Mouse (Mus musculus) B cell, adult (primary cell): ENCODE measurements around the gene Map3k7cl. TPM values are rescaled to one million over a fixed set of nuclear protein-coding genes. Genes with fewer than 3 reads are reported as not detected.

Source experiments
- total RNA-seq: library from RNA; stranded (reverse); gene quantifications from 4 replicates; pipeline ENCODE4 v1.2.4, GENCODE M21; 2023; ENCODE audit not compliant: inconsistent age

Map3k7cl gene
- total RNA-seq: not detected in 4 replicates

DNA sequence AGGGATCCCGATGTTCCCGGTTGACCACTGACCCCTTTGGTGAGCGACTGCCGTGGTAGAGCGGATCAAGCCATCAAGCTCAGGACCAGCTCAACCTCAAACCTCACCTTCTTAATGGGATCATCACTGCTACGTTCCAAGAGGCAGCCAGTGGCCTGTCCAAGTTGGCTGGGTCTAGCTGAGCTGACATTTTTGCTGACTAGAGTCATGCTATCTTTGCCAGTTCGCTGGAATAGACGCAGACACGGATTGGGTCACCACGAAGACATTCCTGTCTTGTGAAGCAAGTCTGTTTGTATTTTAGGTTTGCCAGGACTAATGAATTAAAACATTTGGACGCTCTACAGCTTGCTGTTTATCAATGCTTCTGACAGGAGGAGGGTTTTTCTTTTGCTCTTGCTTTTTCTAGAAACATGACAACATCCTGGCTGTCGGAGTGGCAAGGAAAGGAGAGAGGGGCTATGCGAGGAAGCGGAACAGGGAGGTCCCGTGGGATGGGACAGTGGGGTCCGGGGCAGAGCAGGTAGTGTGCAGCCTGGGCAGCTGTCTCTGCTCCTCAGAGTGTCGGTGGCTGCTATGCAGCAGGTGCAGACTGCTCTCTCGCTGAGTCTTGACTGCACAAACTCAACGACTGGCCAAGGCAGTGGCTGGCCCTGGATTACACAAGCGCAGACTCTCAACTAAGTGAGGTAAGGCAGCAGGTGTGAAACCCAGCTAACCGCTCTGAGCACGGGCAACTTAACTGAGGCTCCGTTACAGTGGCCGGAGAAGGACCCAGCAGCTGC is at the start of gene Map3k7cl:
Gene Map3k7cl, plus strand, starts transcription at position 424 of the 785 bp plus-strand sequence.

Other genes starting within 250 kb of the Map3k7cl start
- 15.4 to 21.4 TPM (median 21.2 TPM) in 4 replicates for gene N6amt1, start 199.1 kb upstream of the Map3k7cl start, total RNA-seq
- 42.1 to 50.0 TPM (median 46.0 TPM) in 4 replicates for gene Ltn1, start 120.7 kb upstream of the Map3k7cl start, total RNA-seq
- gene Rwdd2b, start 112.8 kb upstream of the Map3k7cl start, total RNA-seq: 5.1 to 8.9 TPM (median 6.2 TPM) in 4 replicates
- 154 to 176 TPM (median 157 TPM) in 4 replicates for gene Usp16, start 98.6 kb upstream of the Map3k7cl start, total RNA-seq
- gene Cct8, start 57.5 kb upstream of the Map3k7cl start, total RNA-seq: 156 to 193 TPM (median 161 TPM) in 4 replicates
- 23.4 to 24.6 TPM (median 24.1 TPM) in 4 replicates for gene Bach1, start 145.6 kb downstream of the Map3k7cl start, total RNA-seq